Mouse (Mus musculus): ENCODE results near the gene Armc10.
"Not testable (repeated sequence)": the region's sequence is repeated elsewhere in the genome, so short reads cannot be mapped to it uniquely, and the experiment has no call there.

Gene Armc10

GRCm38 (mm10) chr5:21702873-21703475 lies 57.4 kb downstream of the Armc10 start:
- no peak for DNase-seq (ENCODE audit: low spot score)

GRCm38 (mm10) chr5:21703708-21704107 lies 58.1 kb downstream of the Armc10 start:
- no peak for DNase-seq (ENCODE audit: low spot score)

GRCm38 (mm10) chr5:21706546-21706945 lies 60.9 kb downstream of the Armc10 start:
- no peak for DNase-seq (ENCODE audit: low spot score)

- not testable (repeated sequence) for DNase-seq (ENCODE audit: low spot score)
Observed at GRCm38 (mm10) chr5:21708011-21708410, 62.4 kb downstream of the Armc10 start.

Data from retina, embryonic 14.5 days (tissue).